Comparison of ENCODE assay signal across 8 mouse cellular contexts in the genomic region with DNA sequence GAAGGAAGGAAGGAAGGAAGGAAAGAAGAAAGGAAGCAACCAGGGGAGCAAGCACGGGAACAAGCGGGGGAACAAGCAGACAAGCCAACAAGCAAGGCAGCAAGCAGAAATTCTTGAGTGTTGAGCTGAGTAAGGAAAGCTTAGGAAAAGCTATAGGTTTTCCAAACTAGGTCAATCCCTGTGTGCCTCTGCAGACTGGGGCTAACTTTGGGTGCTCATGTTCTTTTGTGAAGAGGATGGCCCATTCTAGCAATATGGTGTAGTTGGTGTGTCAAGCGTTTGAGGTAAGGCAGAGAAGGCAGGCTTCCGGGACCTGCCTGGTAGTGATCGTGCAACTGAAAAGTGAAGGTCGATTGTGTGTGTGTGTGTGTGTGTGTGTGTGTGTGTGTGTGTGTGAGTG. TPM values are rescaled to one million over a fixed set of nuclear protein-coding genes. Genes with fewer than 3 reads are reported as not detected.
DNase-seq lines count a peak whose midpoint lies in the region; ATAC-seq and TF ChIP-seq lines count a peak whose summit lies in the region.

No protein-coding gene starts in this region.

- DNase-seq in hindbrain, embryonic 11.5 days (ENCODE audit: low spot score): no peak
- DNase-seq in spleen, adult 18-20 months: peak; percentile 4 to 7
- no peak for DNase-seq in spleen, adult 12 weeks (ENCODE audit: low spot score)
- peak; percentile 30 to 31 for DNase-seq in cerebellum, adult 2 months
- DNase-seq in layer of hippocampus, postnatal 14 days (ENCODE audit: low spot score in 2 of 2): peak; percentile 8 to 20

- H3K27ac ChIP-seq in hindbrain, embryonic 15.5 days (replicated peaks): no peak overlapping the region
- no peak overlapping the region for H3K27ac ChIP-seq in hindbrain, embryonic 11.5 days (ENCODE audit: low read depth, low read length)
- H3K27ac ChIP-seq in cerebellum, adult 2 months (ENCODE audit: insufficient read depth, low read length): no peak overlapping the region
- no peak overlapping the region for H3K27ac ChIP-seq in intestine, postnatal 0 days (ENCODE audit: low read depth, low read length)

- no peak for TF ChIP-seq POLR2A in cerebellum, adult 2 months (IDR thresholded peaks at IDR 0.05; ENCODE audit: borderline replicate concordance, insufficient read depth, low read length)

- 0 out of 2 replicates have a peak overlapping the region, but pooled peaks have one; percentile 62 for H3K4me3 ChIP-seq in hindbrain, embryonic 15.5 days
- H3K4me3 ChIP-seq in hindbrain, embryonic 11.5 days (ENCODE audit: low read depth, low read length): no peak overlapping the region
- H3K4me3 ChIP-seq in cerebellum, adult 2 months (replicated peaks; ENCODE audit: insufficient read depth, low read depth, low read length): no peak overlapping the region
- H3K4me3 ChIP-seq in intestine, postnatal 0 days (ENCODE audit: low read depth, low read length): no peak overlapping the region

- H3K4me2 ChIP-seq in hindbrain, embryonic 15.5 days: no peak overlapping the region; the same call in 1 of the 2 replicates
- no peak overlapping the region for H3K4me2 ChIP-seq in hindbrain, embryonic 11.5 days (replicated peaks; ENCODE audit: low read depth, low read length)
- H3K4me2 ChIP-seq in intestine, postnatal 0 days (replicated peaks; ENCODE audit: low read depth): no peak overlapping the region

- H3K9ac ChIP-seq in hindbrain, embryonic 15.5 days: no peak overlapping the region
- no peak overlapping the region for H3K9ac ChIP-seq in hindbrain, embryonic 11.5 days (ENCODE audit: low read depth, low read length)
- H3K9ac ChIP-seq in intestine, postnatal 0 days (ENCODE audit: low read depth, low read length): no peak overlapping the region

- ATAC-seq in hindbrain, embryonic 15.5 days (ENCODE audit: low FRiP score, low read depth): no peak; the same call in 1 of the 2 replicates
- ATAC-seq in hindbrain, embryonic 11.5 days (ENCODE audit: low FRiP score): no peak
- ATAC-seq in erythroid progenitor cell, adult 5-6 weeks (replicated peaks; ENCODE audit: low FRiP score, poor library complexity, severe bottlenecking): no peak
- ATAC-seq in intestine, postnatal 0 days: no peak

- no peaks in the 10 kb centered on the region for H3K9me3 ChIP-seq in hindbrain, embryonic 15.5 days
- no peaks in the 10 kb centered on the region for H3K9me3 ChIP-seq in hindbrain, embryonic 11.5 days (ENCODE audit: control insufficient read depth, low read length)
- H3K9me3 ChIP-seq in intestine, postnatal 0 days (ENCODE audit: control insufficient read depth): no peaks in the 10 kb centered on the region

- no peaks in the 10 kb centered on the region for H3K4me1 ChIP-seq in hindbrain, embryonic 15.5 days (replicated peaks)
- H3K4me1 ChIP-seq in hindbrain, embryonic 11.5 days (replicated peaks; ENCODE audit: control insufficient read depth, insufficient read depth, low read length): no peaks in the 10 kb centered on the region
- H3K4me1 ChIP-seq in cerebellum, adult 2 months (ENCODE audit: control insufficient read depth, insufficient read depth, low read length): no peaks in the 10 kb centered on the region
- no peaks in the 10 kb centered on the region for H3K4me1 ChIP-seq in intestine, postnatal 0 days (replicated peaks; ENCODE audit: control insufficient read depth, insufficient read depth, low read length)

- H3K36me3 ChIP-seq in hindbrain, embryonic 15.5 days: no peaks in the 10 kb centered on the region
- no peaks in the 10 kb centered on the region for H3K36me3 ChIP-seq in hindbrain, embryonic 11.5 days (ENCODE audit: control insufficient read depth, insufficient read depth, low read length)
- no peaks in the 10 kb centered on the region for H3K36me3 ChIP-seq in intestine, postnatal 0 days (ENCODE audit: control insufficient read depth, insufficient read depth)

- no peak for TF ChIP-seq CTCF in cerebellum, adult 2 months (IDR thresholded peaks at IDR 0.05; ENCODE audit: borderline replicate concordance, insufficient read depth, low read depth, low read length)
- TF ChIP-seq CTCF in intestine, postnatal 0 days (IDR thresholded peaks at IDR 0.05; ENCODE audit: low read depth): no peak

- 84% methylated on average over 6 of the region's 6 CpGs for WGBS in hindbrain, embryonic 15.5 days
- WGBS in hindbrain, embryonic 11.5 days: 96% methylated on average over 6 of the region's 6 CpGs
- WGBS in cerebellum, adult 2 months: 93% methylated on average over 6 of the region's 6 CpGs
- WGBS in intestine, postnatal 0 days: 85% methylated on average over 6 of the region's 6 CpGs

- H3K27me3 ChIP-seq in hindbrain, embryonic 15.5 days: no peaks in the 10 kb centered on the region
- H3K27me3 ChIP-seq in hindbrain, embryonic 11.5 days (ENCODE audit: control insufficient read depth, insufficient read depth, low read length): no peaks in the 10 kb centered on the region
- no peaks in the 10 kb centered on the region for H3K27me3 ChIP-seq in cerebellum, adult 2 months (ENCODE audit: control insufficient read depth, insufficient read depth, low read length)
- no peaks in the 10 kb centered on the region for H3K27me3 ChIP-seq in intestine, postnatal 0 days (replicated peaks; ENCODE audit: control insufficient read depth, insufficient read depth, low read length)

RNA-seq across cellular contexts. Expression of gene Ezh2, which starts 54.8 kb away (rescaled TPM):
- 53.0 and 73.2 TPM in 2 replicates for polyA plus RNA-seq in hindbrain, embryonic 15.5 days (2015; fragmentation: Nextera tagmentation; extraction: Ambion mirVana)
- polyA plus RNA-seq in hindbrain, embryonic 11.5 days (2014; fragmentation: Nextera tagmentation; extraction: Ambion mirVana): 177 and 195 TPM in 2 replicates
- 24.3 and 24.4 TPM in 2 replicates for polyA plus RNA-seq in cerebellum, adult 2 months (2012; rRNA removed)
- 10 to 100 TPM; 20.6 to 31.0 TPM for total RNA-seq in layer of hippocampus, postnatal 14 days (2021)
- 527 and 773 TPM in 2 replicates for total RNA-seq in erythroid progenitor cell, adult 5-6 weeks (2015; ENCODE audit: low replicate concordance)
- 546 and 659 TPM in 2 replicates for total RNA-seq in erythroid progenitor cell, adult 5-6 weeks (2017; ENCODE audit: low replicate concordance)
- 38.7 and 40.7 TPM in 2 replicates for polyA plus RNA-seq in intestine, postnatal 0 days (2015; fragmentation: Nextera tagmentation; extraction: Ambion mirVana)

Comparison
In these comparisons a context has a peak if more than half of its experiments do, and no peak if none do; other contexts are left out.
1. DNase-seq: peak in spleen, adult 18-20 months (2 of 2), cerebellum, adult 2 months (2 of 2) and layer of hippocampus, postnatal 14 days (2 of 2); none in hindbrain, embryonic 11.5 days (single experiment) and spleen, adult 12 weeks (single experiment).